Comparison of ENCODE assay signal across 42 mouse cellular contexts in the genomic region with DNA sequence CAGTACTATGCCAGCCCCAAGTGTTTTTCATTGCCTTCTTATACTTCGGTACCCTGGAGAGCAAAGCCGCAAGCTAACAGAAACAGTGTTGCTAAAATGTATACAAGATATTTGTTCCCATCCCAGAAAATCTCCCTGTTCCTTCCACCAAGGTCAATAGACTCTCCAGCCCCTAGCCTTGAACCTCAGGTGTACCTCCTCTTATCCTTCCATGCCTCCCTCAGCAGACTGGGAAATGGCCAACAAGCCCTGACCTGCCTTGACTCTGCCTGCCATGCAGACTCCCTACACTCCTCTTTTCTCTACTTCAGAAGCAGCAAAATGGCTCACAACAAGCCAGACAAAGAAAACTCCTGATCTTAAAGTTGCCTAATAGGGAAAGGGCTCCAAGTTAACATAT. TPM values are rescaled to one million over a fixed set of nuclear protein-coding genes. Genes with fewer than 3 reads are reported as not detected.
"Had no signal": no experiment of that assay in that cellular context is flagged by ENCODE, and none has a peak within 500 bp of the region (broad histone marks: within the 10 kb centered on the region; RNA-seq: fewer than 3 reads in every experiment).

No protein-coding gene starts in this region.

- H3K4me3 ChIP-seq: heart, adult 2 months; heart, embryonic 10.5 days; heart, embryonic 12.5 days; heart, embryonic 13.5 days; heart, embryonic 15.5 days; hindbrain, embryonic 10.5 days; hindbrain, embryonic 12.5 days; hindbrain, embryonic 13.5 days; hindbrain, embryonic 15.5 days; intestine, embryonic 15.5 days; kidney, embryonic 15.5 days; layer of hippocampus, adult 2 months had no signal

- H3K27me3 ChIP-seq: hindbrain, embryonic 15.5 days; intestine, embryonic 15.5 days had no signal

- H3K27ac ChIP-seq: heart, adult 2 months; heart, embryonic 10.5 days; heart, embryonic 13.5 days; heart, embryonic 15.5 days; hindbrain, embryonic 10.5 days; hindbrain, embryonic 12.5 days; hindbrain, embryonic 13.5 days; hindbrain, embryonic 14.5 days; hindbrain, embryonic 15.5 days; hindbrain, postnatal 0 days; intestine, embryonic 15.5 days; kidney, embryonic 15.5 days; kidney, postnatal 0 days; layer of hippocampus, adult 2 months had no signal

- H3K4me1 ChIP-seq: heart, embryonic 10.5 days; heart, embryonic 12.5 days; heart, embryonic 13.5 days; heart, embryonic 15.5 days; intestine, embryonic 15.5 days; kidney, embryonic 15.5 days had no signal

- ATAC-seq: hindbrain, embryonic 16.5 days; hindbrain, postnatal 0 days; inflammation-experienced regulatory T-cells, adult 6 months; intestine, embryonic 15.5 days; intestine, embryonic 16.5 days; intestine, postnatal 0 days had no signal

- H3K9ac ChIP-seq: heart, embryonic 12.5 days; heart, embryonic 13.5 days; heart, embryonic 15.5 days; hindbrain, embryonic 12.5 days; hindbrain, embryonic 13.5 days; hindbrain, embryonic 14.5 days; hindbrain, embryonic 15.5 days; intestine, embryonic 15.5 days; kidney, embryonic 15.5 days had no signal

- H3K4me2 ChIP-seq: heart, embryonic 11.5 days; heart, embryonic 12.5 days; heart, embryonic 13.5 days; heart, embryonic 15.5 days; hindbrain, embryonic 12.5 days; hindbrain, embryonic 13.5 days; hindbrain, embryonic 14.5 days; hindbrain, embryonic 15.5 days; intestine, embryonic 15.5 days; kidney, embryonic 15.5 days had no signal

- DNase-seq: heart, adult 2 months; heart, postnatal 10 days; heart, postnatal 14 days; heart, postnatal 36 days; heart, postnatal 4 days; kidney, adult 11 months; kidney, adult 18-20 months; kidney, adult 2 months; kidney, adult 8-10 months; kidney, adult 9 months; kidney, postnatal 10 days; kidney, postnatal 14 days; kidney, postnatal 25 days; kidney, postnatal 36 days; kidney, postnatal 4 days; layer of hippocampus, adult 9-11 months had no signal

- H3K9me3 ChIP-seq: heart, embryonic 10.5 days; heart, embryonic 12.5 days; heart, embryonic 13.5 days; heart, embryonic 15.5 days; hindbrain, embryonic 10.5 days; hindbrain, embryonic 12.5 days; hindbrain, embryonic 13.5 days; hindbrain, embryonic 15.5 days; intestine, embryonic 15.5 days; kidney, embryonic 15.5 days had no signal

- H3K36me3 ChIP-seq: heart, embryonic 10.5 days; heart, embryonic 12.5 days; heart, embryonic 13.5 days; heart, embryonic 15.5 days; hindbrain, embryonic 10.5 days; hindbrain, embryonic 12.5 days; hindbrain, embryonic 13.5 days; hindbrain, embryonic 15.5 days; intestine, embryonic 15.5 days; kidney, embryonic 15.5 days had no signal

RNA-seq across cellular contexts. Expression of gene Tmem114, which starts 28.4 kb away (rescaled TPM):
- total RNA-seq: heart, adult 2 months; heart, adult 8-10 months; heart, postnatal 10 days; heart, postnatal 14 days; heart, postnatal 25 days; heart, postnatal 36 days; heart, postnatal 4 days had no signal
- polyA plus RNA-seq: heart, adult 2 months; heart, embryonic 10.5 days; heart, embryonic 11.5 days; heart, embryonic 12.5 days; heart, embryonic 13.5 days; heart, embryonic 14.5 days; heart, embryonic 15.5 days; heart, embryonic 16.5 days; heart, postnatal 0 days; hindbrain, embryonic 10.5 days; hindbrain, embryonic 12.5 days; inflammation-experienced regulatory T-cells, adult 6 months; intestine, embryonic 15.5 days; intestine, embryonic 16.5 days; intestine, postnatal 0 days; kidney, adult 2 months; kidney, embryonic 14.5 days; kidney, postnatal 0 days; large intestine, adult 2 months had no signal
